Mouse (Mus musculus) cerebellum, postnatal 14 days (tissue): Measurements from ENCODE around the gene Gm16442.
"Not testable (repeated sequence)": the region's sequence is repeated elsewhere in the genome, so short reads cannot be mapped to it uniquely, and the experiment has no call there.

Source experiments
- DNase-seq, 2 experiments: peaks; one replicate each; pipeline ENCODE4 v3.0.0; 2021; ENCODE audit warnings: mixed read lengths in 2 of 2

Gm16442 gene

DNA sequence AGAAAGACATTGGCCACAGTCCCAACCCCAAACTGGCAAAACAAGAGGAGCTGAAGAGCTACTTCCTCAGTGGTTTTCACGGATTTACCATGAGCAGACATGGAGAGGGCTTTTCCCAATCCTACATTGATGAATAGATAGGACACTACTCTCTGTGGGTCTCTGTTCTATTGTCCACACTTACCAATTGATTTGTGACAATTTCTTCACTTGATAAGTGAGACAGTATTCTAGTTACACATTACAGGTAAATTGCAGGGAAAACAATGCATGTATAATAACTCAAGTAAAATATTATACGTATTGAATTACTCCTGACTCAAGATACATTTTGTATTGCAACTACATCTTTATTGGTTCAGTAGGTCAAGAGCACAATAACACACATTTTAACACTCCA, at the start of gene Gm16442:
Gene Gm16442, minus strand, starts transcription at position 101 of the 400 bp plus-strand sequence.
- DNase-seq = not testable (repeated sequence)

GRCm38 (mm10) chr7:20168277-20168676, 45.9 kb upstream of the Gm16442 start, which contains the start of gene Vmn1r94:
TSS of gene Vmn1r94 (minus strand) at chr7:20168377.
- not testable (repeated sequence) for DNase-seq

- not testable (repeated sequence) for DNase-seq
Observed at GRCm38 (mm10) chr7:20138988-20139387, 16.6 kb upstream of the Gm16442 start, which contains the start of gene Vmn1r93. TSS of gene Vmn1r93 (minus strand) at chr7:20139088.

DNA sequence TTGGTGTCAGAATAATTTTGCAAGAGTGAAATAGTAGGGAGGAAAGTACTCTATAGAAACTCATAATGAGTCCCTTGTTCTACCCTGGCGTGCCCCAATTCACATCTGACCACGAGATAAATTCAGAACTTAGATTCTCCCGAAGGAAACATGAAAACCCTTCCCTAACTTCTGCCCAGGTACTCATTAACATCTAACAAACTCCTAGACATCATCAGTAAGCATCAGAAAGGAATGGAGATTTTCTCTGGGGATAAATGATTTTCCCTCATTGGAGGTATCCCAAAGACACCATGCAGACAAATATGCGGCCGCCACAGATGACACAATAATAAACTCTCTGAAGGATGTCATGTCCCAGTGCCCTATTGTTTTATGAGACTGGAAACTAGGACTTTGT, 23.0 kb downstream of the Gm16442 start, which contains the start of gene Vmn1r91:
Gene Vmn1r91, plus strand, starts transcription at position 301 of the 400 bp plus-strand sequence.
- DNase-seq = not testable (repeated sequence)

- DNase-seq = not testable (repeated sequence)
Observed at GRCm38 (mm10) chr7:20078118-20078517, 44.3 kb downstream of the Gm16442 start.
